Mouse (Mus musculus): Measurements from ENCODE around the gene Brf1. TPM values are rescaled to one million over a fixed set of nuclear protein-coding genes. Genes with fewer than 3 reads are reported as not detected.
A peak's percentile ranks its signal among the peaks of the same experiment; 100 is the strongest.

Brf1 gene
- polyA plus RNA-seq, 1 experiment, result 44.8 TPM

GRCm38 (mm10) chr12:113021488-113021887, 21.0 kb upstream of the Brf1 start:
- Histone ChIP-seq H3K27ac (ENCODE audit: insufficient read depth, low read depth, low read length) (no peak overlapping the region), H3K4me1 (ENCODE audit: control insufficient read depth, insufficient read depth, low read length) (peaks cover 8% of the 10 kb centered on the region; the same call in 1 of the 2 replicates), H3K36me3 (ENCODE audit: control insufficient read depth, insufficient read depth, low read length) (no peaks in the 10 kb centered on the region), H3K4me3 (ENCODE audit: insufficient read depth, low read depth, low read length) (no peak overlapping the region), H3K27me3 (replicated peaks; ENCODE audit: control insufficient read depth, insufficient read depth, low read length) (no peaks in the 10 kb centered on the region)
- TF ChIP-seq POLR2A (IDR thresholded peaks at IDR 0.05; ENCODE audit: low read depth, low read length) (no peak), CTCF (conservative IDR thresholded peaks at IDR 0.05; ENCODE audit: insufficient read depth, insufficient read length, low read depth, low read length) (no peak)
- no peak for DNase-seq

- Histone ChIP-seq H3K4me3 (ENCODE audit: insufficient read depth, low read depth, low read length) (no peak overlapping the region), H3K27me3 (replicated peaks; ENCODE audit: control insufficient read depth, insufficient read depth, low read length) (no peaks in the 10 kb centered on the region), H3K27ac (ENCODE audit: insufficient read depth, low read depth, low read length) (no peak overlapping the region), H3K4me1 (ENCODE audit: control insufficient read depth, insufficient read depth, low read length) (peaks cover 18% of the 10 kb centered on the region), H3K36me3 (ENCODE audit: control insufficient read depth, insufficient read depth, low read length) (no peaks in the 10 kb centered on the region)
- no peak for TF ChIP-seq POLR2A (IDR thresholded peaks at IDR 0.05; ENCODE audit: low read depth, low read length)
- no peak for TF ChIP-seq CTCF (conservative IDR thresholded peaks at IDR 0.05; ENCODE audit: insufficient read depth, insufficient read length, low read depth, low read length)
- 79% methylated on average over 4 of the region's 4 CpGs for WGBS
- DNase-seq, result no peak
Observed at GRCm38 (mm10) chr12:113018763-113019162, 18.3 kb upstream of the Brf1 start.

- 45% methylated on average over 9 of the region's 9 CpGs for WGBS
- TF ChIP-seq CTCF (conservative IDR thresholded peaks at IDR 0.05; ENCODE audit: insufficient read depth, insufficient read length, low read depth, low read length) (no peak), POLR2A (IDR thresholded peaks at IDR 0.05; ENCODE audit: low read depth, low read length) (no peak)
- no peaks in the 10 kb centered on the region for H3K36me3 ChIP-seq (ENCODE audit: control insufficient read depth, insufficient read depth, low read length)
- peak; percentile 70 for DNase-seq
- H3K4me3 ChIP-seq (ENCODE audit: insufficient read depth, low read depth, low read length), result no peak overlapping the region
- no peaks in the 10 kb centered on the region for H3K27me3 ChIP-seq (replicated peaks; ENCODE audit: control insufficient read depth, insufficient read depth, low read length)
- peaks cover 24% of the 10 kb centered on the region for H3K4me1 ChIP-seq (ENCODE audit: control insufficient read depth, insufficient read depth, low read length)
- H3K27ac ChIP-seq (ENCODE audit: insufficient read depth, low read depth, low read length), result no peak overlapping the region
Observed at GRCm38 (mm10) chr12:113017429-113017984, 17.0 kb upstream of the Brf1 start.

- no peaks in the 10 kb centered on the region for H3K36me3 ChIP-seq (ENCODE audit: control insufficient read depth, insufficient read depth, low read length)
- H3K4me3 ChIP-seq (ENCODE audit: insufficient read depth, low read depth, low read length), result no peak overlapping the region
- TF ChIP-seq CTCF (conservative IDR thresholded peaks at IDR 0.05; ENCODE audit: insufficient read depth, insufficient read length, low read depth, low read length) (no peak), POLR2A (IDR thresholded peaks at IDR 0.05; ENCODE audit: low read depth, low read length) (no peak)
- no peaks in the 10 kb centered on the region for H3K27me3 ChIP-seq (replicated peaks; ENCODE audit: control insufficient read depth, insufficient read depth, low read length)
- H3K4me1 ChIP-seq (ENCODE audit: control insufficient read depth, insufficient read depth, low read length), result peaks cover 24% of the 10 kb centered on the region
- H3K27ac ChIP-seq (ENCODE audit: insufficient read depth, low read depth, low read length), result no peak overlapping the region
- no peak for DNase-seq
- 74% methylated on average over 8 of the region's 8 CpGs for WGBS
Observed at GRCm38 (mm10) chr12:113016976-113017375, 16.5 kb upstream of the Brf1 start.

GRCm38 (mm10) chr12:113015956-113016355, 15.5 kb upstream of the Brf1 start:
- peaks cover 31% of the 10 kb centered on the region for H3K4me1 ChIP-seq (ENCODE audit: control insufficient read depth, insufficient read depth, low read length)
- H3K4me3 ChIP-seq (ENCODE audit: insufficient read depth, low read depth, low read length), result no peak overlapping the region
- DNase-seq, result no peak
- no peak for TF ChIP-seq CTCF (conservative IDR thresholded peaks at IDR 0.05; ENCODE audit: insufficient read depth, insufficient read length, low read depth, low read length)
- TF ChIP-seq POLR2A (IDR thresholded peaks at IDR 0.05; ENCODE audit: low read depth, low read length), result no peak
- no peaks in the 10 kb centered on the region for H3K36me3 ChIP-seq (ENCODE audit: control insufficient read depth, insufficient read depth, low read length)
- 64% methylated on average over 4 of the region's 4 CpGs for WGBS
- no peaks in the 10 kb centered on the region for H3K27me3 ChIP-seq (replicated peaks; ENCODE audit: control insufficient read depth, insufficient read depth, low read length)
- H3K27ac ChIP-seq (ENCODE audit: insufficient read depth, low read depth, low read length), result no peak overlapping the region

- DNase-seq, result peak; percentile 60
- TF ChIP-seq CTCF (conservative IDR thresholded peaks at IDR 0.05; ENCODE audit: insufficient read depth, insufficient read length, low read depth, low read length), result no peak
- no peak for TF ChIP-seq POLR2A (IDR thresholded peaks at IDR 0.05; ENCODE audit: low read depth, low read length)
- H3K36me3 ChIP-seq (ENCODE audit: control insufficient read depth, insufficient read depth, low read length), result no peaks in the 10 kb centered on the region
- peak overlapping the region; percentile 90 for H3K27ac ChIP-seq (ENCODE audit: insufficient read depth, low read depth, low read length)
- H3K4me3 ChIP-seq (ENCODE audit: insufficient read depth, low read depth, low read length), result peak overlapping the region; percentile 93
- peaks cover 31% of the 10 kb centered on the region for H3K4me1 ChIP-seq (ENCODE audit: control insufficient read depth, insufficient read depth, low read length)
- 1% methylated on average over 64 of the region's 64 CpGs for WGBS
- no peaks in the 10 kb centered on the region for H3K27me3 ChIP-seq (replicated peaks; ENCODE audit: control insufficient read depth, insufficient read depth, low read length)
Observed at GRCm38 (mm10) chr12:113014561-113015556, 14.4 kb upstream of the Brf1 start.

Data from kidney, adult 2 months (tissue).